Mouse (Mus musculus): ENCODE measurements at regions not wholly inside any gene's neighbourhood (a gene's known extent, or its start where the extent isn't known, plus 50 kb on each side); places are given as distances from the start of the nearest gene placed in this dataset.

DNA sequence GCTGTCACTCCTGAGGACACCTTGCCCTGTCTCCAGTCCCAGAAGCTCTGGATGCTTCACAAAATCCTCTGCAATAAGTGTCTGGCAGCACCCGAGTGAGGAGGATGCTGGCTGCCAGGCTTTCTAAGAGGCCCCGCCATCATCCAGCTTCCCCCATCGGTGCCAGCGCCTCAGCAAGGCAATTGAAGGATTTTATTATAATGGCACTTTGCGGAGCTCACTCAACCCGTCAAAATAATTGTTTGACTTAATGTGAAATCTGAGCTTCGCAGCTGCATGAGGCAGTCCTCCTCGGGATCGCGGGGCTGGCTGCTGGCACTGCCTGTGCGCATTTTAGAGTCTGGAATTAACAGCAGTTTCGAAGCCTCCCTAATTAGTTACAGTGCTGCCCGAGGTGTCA, 453.8 kb upstream of the Kdm8 start:
- DNase-seq: no peak

GRCm38 (mm10) chr7:124996538-124996937, 447.9 kb upstream of the Kdm8 start:
- intact Hi-C loops (cut with DNase I): no loop called here
- no peak for DNase-seq

More for the DNA sequence above, 453.8 kb upstream of the Kdm8 start:
- intact Hi-C loops (cut with DNase I): no loop called here

GRCm38 (mm10) chr7:125000669-125001068, 443.8 kb upstream of the Kdm8 start:
- no peak for DNase-seq
- intact Hi-C loops (cut with DNase I): no loop called here

- intact Hi-C loops (cut with DNase I): no loop called here
- no peak for DNase-seq
These were observed 438.8 kb upstream of the Kdm8 start for GRCm38 (mm10) chr7:125005638-125006037.

DNA sequence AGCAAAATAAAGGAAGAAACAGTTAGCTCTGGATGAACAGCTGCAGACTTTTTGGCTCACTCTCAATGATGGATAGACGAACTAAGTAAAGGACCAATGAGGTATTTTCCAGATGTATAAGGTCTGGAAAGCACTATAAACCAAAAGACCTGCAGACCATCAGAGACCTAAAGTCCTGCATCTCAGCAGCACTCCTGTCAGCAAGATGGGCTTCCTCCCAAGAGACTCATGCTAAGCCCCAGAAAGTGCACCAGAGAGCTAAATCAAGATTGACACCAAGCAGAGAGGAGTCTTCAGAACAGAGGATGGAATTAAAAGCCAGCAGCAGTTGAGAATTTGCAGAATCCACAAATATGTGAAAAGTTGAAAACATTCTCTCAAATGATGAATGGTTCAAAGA, 425.2 kb upstream of the Kdm8 start:
- no peak for DNase-seq
- intact Hi-C loops (cut with DNase I): no loop called here

DNA sequence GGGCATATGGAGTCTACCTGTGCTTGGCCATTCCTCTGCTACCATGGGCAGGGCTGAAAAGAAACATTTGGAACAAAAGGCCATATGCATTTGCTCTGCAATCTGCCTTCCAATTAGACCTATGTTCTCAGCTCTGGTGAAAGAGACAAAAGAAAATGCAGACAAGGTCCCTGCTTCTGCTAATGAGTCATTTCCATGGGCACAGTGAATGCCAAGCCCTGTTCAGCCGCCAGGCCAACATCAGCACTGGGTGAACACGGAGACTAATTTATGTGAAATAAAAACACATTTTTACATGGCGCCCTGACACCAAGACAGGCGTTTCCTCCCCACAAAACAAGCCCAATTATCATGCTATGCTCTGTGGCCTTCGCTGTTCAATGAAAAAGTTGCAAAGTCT, 419.5 kb upstream of the Kdm8 start:
- DNase-seq: no peak
- intact Hi-C loops (cut with DNase I): no loop called here

GRCm38 (mm10) chr7:125033778-125034177, 410.7 kb upstream of the Kdm8 start:
- DNase-seq: no peak
- intact Hi-C loops (cut with DNase I): no loop called here

DNA sequence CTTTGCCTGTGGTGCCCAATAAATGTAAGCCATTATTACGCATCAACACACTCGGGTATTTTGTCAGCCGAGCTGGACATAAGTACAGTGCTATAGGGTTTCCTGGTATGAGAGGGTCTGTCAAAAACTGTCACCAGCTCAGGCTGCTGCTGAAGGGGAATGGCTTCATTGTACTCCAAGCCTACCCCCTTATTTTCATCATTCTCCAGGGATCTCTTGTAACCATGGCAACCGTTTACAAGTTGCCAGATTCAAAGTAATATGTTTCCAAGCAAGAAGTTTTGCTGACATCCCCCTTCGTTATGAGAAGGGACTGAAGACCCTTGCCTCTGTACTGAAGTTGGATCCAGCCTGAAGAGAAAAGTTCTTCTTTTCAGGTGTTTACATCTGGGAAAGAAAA, 410.3 kb upstream of the Kdm8 start:
- intact Hi-C loops (cut with DNase I): no loop called here
- no peak for DNase-seq

DNA sequence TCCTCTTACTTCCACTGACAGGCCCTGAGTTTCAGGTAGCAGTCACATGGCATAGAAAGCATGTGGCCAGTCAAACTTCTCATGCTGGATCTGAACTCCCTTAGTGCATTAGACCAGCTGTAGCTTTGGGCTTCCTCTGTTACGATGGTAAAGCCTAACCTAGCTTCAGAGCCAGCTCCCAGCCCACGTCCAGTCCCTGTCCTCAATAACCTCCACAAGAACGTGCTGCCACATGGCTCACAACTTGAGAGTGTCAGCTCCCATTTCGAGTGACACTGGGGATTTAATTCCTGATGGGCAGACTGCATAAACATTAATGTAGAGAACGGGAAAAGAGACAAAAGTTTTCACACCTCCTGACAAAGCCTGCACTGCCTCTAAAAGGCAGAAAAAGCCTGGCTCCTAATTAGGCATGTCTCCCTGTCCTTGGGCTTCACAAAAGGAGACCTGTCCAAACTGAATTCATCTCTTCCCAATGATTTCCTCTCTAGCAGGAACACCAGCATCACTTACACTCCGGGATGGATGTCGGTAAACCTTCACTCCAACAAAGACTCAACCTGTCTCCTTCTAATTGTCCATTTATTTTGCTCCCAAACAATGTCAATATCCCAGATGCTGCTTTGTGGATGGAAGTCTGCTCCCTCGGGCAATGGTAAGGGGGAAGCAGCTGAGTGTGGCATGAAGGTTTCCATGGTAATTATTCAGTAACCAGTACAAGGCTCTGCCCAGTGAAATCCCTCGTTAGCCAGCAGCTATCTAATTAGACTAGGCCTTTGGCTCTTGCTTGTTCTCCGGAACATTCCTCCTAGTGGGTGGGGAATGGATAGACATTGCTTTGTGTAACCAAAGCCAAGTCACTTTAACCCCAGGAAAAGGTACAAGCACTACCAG, 408.1 kb upstream of the Kdm8 start:
- no peak for DNase-seq
- intact Hi-C loops (cut with DNase I): no loop called here

GRCm38 (mm10) chr7:125038840-125039239, 405.6 kb upstream of the Kdm8 start:
- DNase-seq: no peak
- intact Hi-C loops (cut with DNase I): no loop called here

DNA sequence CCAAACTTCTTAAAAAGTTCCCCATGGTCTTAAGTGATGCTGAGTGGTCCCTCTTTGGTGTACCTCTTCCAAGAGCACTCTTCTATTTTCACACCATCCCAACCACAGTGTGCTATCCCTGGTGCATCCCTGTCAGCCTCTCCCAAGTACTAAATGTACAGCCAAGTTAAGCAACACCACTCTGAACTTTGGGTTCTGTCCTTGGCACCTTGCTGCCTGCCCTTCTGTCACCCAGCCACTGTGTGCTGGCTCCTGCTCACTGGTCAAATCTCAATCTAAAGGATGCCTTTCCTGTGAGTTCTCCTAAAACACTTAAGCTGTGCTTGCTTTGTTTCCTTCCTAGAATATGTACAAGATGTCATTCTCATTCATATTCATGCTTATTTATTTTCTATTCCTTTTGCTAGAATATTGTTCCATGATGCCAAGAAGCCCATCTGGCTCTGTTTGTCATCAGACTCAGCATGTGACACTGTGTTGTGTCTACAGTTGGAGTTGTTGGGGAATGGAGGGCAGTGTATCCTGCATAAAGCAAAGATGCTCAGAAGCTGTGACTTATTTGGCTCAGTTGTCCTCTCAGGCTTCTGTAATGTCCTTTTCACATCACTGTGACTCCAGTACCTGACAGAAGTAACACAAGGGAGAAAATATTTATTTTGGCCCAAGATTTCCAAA, 388.4 kb upstream of the Kdm8 start:
- no peak for DNase-seq
- intact Hi-C loops (cut with DNase I): no loop called here

GRCm38 (mm10) chr7:125102464-125102863, 342.0 kb upstream of the Kdm8 start:
- intact Hi-C loops (cut with DNase I): no loop called here

GRCm38 (mm10) chr7:125104011-125104410, 340.5 kb upstream of the Kdm8 start:
- DNase-seq: no peak
- intact Hi-C loops (cut with DNase I): no loop called here

More at GRCm38 (mm10) chr7:125102464-125102863, 342.0 kb upstream of the Kdm8 start:
- no peak for DNase-seq

GRCm38 (mm10) chr7:125112820-125113273, 331.6 kb upstream of the Kdm8 start:
- DNase-seq: no peak
- intact Hi-C loops (cut with DNase I): no loop called here

DNA sequence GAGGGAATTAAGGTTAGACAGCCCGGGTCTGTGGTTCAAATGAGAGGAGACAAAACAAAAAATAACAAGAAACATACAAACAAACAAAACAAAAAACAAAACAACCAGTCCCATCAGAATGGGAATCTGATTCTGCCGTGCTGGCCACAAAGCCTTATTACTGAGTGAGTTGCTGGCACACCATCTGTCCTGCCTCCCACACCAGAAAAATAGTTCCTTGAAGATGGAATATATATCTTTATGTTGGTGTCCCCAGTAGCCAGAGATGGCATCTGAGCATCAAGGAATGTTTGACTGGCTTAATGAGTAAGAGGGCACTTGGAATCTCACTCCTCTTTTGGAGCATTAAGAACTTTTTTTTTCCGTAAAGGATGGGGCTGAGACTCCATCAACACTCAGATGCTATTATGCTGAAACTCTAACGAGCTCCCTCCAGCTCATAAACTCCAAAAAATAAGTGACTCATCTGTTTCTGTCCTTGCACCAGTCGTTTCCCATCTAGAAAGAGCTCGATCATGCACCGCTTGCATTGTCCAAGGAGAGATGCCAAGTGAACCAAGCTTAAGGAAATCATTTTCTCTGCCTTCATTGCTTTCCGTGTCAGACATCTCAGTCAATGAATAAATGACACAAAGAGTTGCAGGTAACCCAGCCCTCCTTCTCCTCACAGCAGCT, 329.0 kb upstream of the Kdm8 start:
- intact Hi-C loops (cut with DNase I): no loop called here
- DNase-seq: no peak

DNA sequence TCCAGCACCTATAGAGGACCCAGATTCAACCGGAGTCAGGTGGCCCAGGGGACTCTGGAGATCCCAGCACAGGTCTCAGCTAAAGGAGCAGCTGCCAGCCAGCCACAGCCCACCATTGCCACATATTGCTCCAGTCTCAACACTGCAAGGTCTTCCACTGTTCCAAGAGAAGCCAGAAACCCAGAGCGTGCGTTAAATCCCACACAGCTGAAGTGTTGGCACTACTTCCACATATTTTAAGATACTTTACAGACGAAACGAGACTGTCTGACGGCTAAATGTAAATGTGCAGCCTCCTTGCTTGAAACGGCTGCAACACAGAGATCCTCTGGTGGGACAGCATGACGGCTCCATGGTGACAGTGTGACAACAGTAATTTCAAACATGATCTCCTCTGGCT, 327.3 kb upstream of the Kdm8 start:
- intact Hi-C loops (cut with DNase I): no loop called here

DNA sequence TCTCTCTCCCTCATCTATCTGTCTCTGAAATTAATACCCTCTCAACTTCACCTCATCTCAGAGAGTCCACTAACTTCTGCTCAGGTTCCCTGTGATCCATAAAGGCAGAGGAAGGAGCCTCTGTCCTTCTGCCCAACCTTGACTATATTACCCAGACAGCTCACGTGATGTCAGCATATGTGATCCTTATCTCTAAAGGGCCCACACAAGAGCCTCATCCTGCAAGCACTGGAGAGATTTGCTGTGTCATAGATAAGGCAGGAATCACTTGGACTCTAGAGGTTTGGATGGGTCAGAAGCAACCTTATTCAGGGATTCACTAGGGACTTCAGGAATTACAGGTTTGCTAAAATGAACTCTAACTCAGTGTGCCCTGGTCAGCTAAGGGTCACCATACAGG, 315.3 kb upstream of the Kdm8 start:
- no peak for DNase-seq
- intact Hi-C loops (cut with DNase I): no loop called here

More for the DNA sequence above, 327.3 kb upstream of the Kdm8 start:
- no peak for DNase-seq

DNA sequence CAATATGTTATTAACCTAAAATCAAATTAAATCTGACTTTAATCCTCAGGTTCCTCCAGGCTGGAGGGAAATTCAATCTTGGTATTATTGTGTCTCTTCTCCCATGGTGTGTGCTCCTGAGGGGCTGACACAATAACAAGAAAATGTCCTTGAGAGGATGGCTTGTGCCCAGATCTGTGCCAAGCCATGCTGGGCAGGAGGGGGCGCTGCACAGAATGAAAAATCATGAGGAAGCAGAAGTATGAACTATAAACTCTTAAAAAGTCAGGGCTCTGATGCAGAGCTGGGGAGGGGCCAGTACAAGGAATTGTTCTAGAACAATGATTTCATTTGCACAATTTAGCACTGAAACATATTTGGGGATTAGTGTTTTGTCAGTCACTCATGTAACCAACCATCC, 312.5 kb upstream of the Kdm8 start:
- DNase-seq: no peak
- intact Hi-C loops (cut with DNase I): no loop called here

DNA sequence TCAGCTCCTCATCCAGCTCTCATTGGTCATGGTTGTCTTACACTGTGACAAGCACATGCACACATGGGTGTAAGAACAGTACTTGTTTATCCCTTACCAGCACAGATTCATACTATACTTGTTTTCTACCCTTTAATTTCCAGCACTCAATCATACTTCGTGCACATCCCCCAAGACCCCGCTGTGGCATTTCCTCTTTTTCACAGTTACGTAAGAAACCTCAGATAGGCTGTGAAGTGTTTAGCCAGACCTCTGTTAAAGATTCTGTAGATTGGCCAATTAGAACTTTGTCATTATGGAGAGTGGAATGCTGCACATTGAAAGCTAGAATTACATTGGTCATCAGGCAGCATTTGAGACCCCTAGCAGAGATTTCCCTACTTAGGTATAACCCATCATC, 305.9 kb upstream of the Kdm8 start:
- intact Hi-C loops (cut with DNase I): no loop called here
- no peak for DNase-seq

- intact Hi-C loops (cut with DNase I): no loop called here
- DNase-seq: no peak
These were observed 305.3 kb upstream of the Kdm8 start for GRCm38 (mm10) chr7:125139196-125139595.

GRCm38 (mm10) chr7:125140854-125141253, 303.6 kb upstream of the Kdm8 start:
- DNase-seq: no peak
- intact Hi-C loops (cut with DNase I): no loop called here
